Mouse (Mus musculus) monocyte, adult 2 months (primary cell): Measurements from ENCODE around the gene Creld1.
A peak's percentile ranks its signal among the peaks of the same experiment; 100 is the strongest.

Source experiments
- DNase-seq, 2 experiments: peaks; one replicate each; pipeline ENCODE4 v3.0.0; 2022; ENCODE audit warnings: low spot score in 2 of 2, low read depth in 1 of 2

Creld1 gene

GRCm38 (mm10) chr6:113483100-113483615, at the start of gene Creld1:
TSS of gene Creld1 (plus strand) at chr6:113483297.
- peak; percentile 82 to 83 for DNase-seq

GRCm38 (mm10) chr6:113433661-113434060, 49.4 kb upstream of the Creld1 start:
- no peak for DNase-seq

- no peak for DNase-seq
Measured at GRCm38 (mm10) chr6:113434691-113435090, 48.4 kb upstream of the Creld1 start.

GRCm38 (mm10) chr6:113435664-113436205, 47.4 kb upstream of the Creld1 start, which contains the start of gene Cidec:
TSS of gene Cidec (minus strand) at chr6:113435760.
- no peak for DNase-seq

GRCm38 (mm10) chr6:113437135-113437534, 46.0 kb upstream of the Creld1 start:
- DNase-seq, result no peak

GRCm38 (mm10) chr6:113438721-113439430, 44.2 kb upstream of the Creld1 start:
- DNase-seq, result no peak

GRCm38 (mm10) chr6:113440686-113441085, 42.4 kb upstream of the Creld1 start:
- no peak for DNase-seq

- DNase-seq, result peak in 1 of 2 experiments; percentile 57
Measured at GRCm38 (mm10) chr6:113441147-113441680, 41.9 kb upstream of the Creld1 start.

- DNase-seq, result no peak
Measured at GRCm38 (mm10) chr6:113442087-113442441, 41.0 kb upstream of the Creld1 start.

GRCm38 (mm10) chr6:113442442-113443090, 40.5 kb upstream of the Creld1 start, which contains the start of gene Jagn1:
TSS of gene Jagn1 (plus strand) at chr6:113442569.
- peak; percentile 85 to 88 for DNase-seq

GRCm38 (mm10) chr6:113443091-113443490, 40.0 kb upstream of the Creld1 start:
- no peak for DNase-seq

- DNase-seq, result no peak
Measured at GRCm38 (mm10) chr6:113444207-113444965, 38.7 kb upstream of the Creld1 start.

GRCm38 (mm10) chr6:113447639-113448038, 35.5 kb upstream of the Creld1 start:
- no peak for DNase-seq

- no peak for DNase-seq
Measured at GRCm38 (mm10) chr6:113451839-113452238, 31.3 kb upstream of the Creld1 start.

GRCm38 (mm10) chr6:113455007-113455406, 28.1 kb upstream of the Creld1 start:
- DNase-seq, result no peak

GRCm38 (mm10) chr6:113457952-113458534, 25.1 kb upstream of the Creld1 start, which contains the start of gene Il17re:
TSS of gene Il17re (plus strand) at chr6:113458484.
- DNase-seq, result no peak

- DNase-seq, result no peak
Measured at GRCm38 (mm10) chr6:113458635-113459034, 24.5 kb upstream of the Creld1 start.

GRCm38 (mm10) chr6:113464040-113464439, 19.1 kb upstream of the Creld1 start:
- no peak for DNase-seq

GRCm38 (mm10) chr6:113465602-113466001, 17.5 kb upstream of the Creld1 start:
- no peak for DNase-seq

- no peak for DNase-seq
Measured at GRCm38 (mm10) chr6:113468512-113468911, 14.6 kb upstream of the Creld1 start.

GRCm38 (mm10) chr6:113469021-113469420, 14.1 kb upstream of the Creld1 start:
- peak; percentile 47 to 63 for DNase-seq
